Mouse (Mus musculus) liver, adult 2 months (tissue): ENCODE measurements around the gene Scaf8. TPM values are rescaled to one million over a fixed set of nuclear protein-coding genes. Genes with fewer than 3 reads are reported as not detected.
"Not testable (repeated sequence)": the region's sequence is repeated elsewhere in the genome, so short reads cannot be mapped to it uniquely, and the experiment has no call there.

Source experiments
- DNase-seq: peaks from one replicate; pipeline ENCODE4 v3.0.0-alpha.2; 2011; ENCODE audit warnings: low read depth, low spot score; ENCODE audit errors: extremely low read depth
- H3K27ac ChIP-seq: fragments of 200-500 bp; replicated peaks from 2 replicates; pipeline ENCODE4 v1.5.1; 2012; ENCODE audit warnings: low read depth, mild to moderate bottlenecking, control low read depth, inconsistent platforms, low read length; ENCODE audit not compliant: insufficient read depth
- H3K27me3 ChIP-seq: fragments of 200-500 bp; 2 replicates; pipeline ENCODE4 v1.6.1; 2012; ENCODE audit warnings: mild to moderate bottlenecking, moderate library complexity, low read length, inconsistent platforms; ENCODE audit not compliant: control insufficient read depth, insufficient read depth
- H3K36me3 ChIP-seq: fragments of 200-500 bp; 2 replicates; pipeline ENCODE4 v1.6.1; 2012; ENCODE audit warnings: low read length, inconsistent platforms; ENCODE audit not compliant: control insufficient read depth, insufficient read depth
- H3K4me1 ChIP-seq: fragments of 200-500 bp; 2 replicates; pipeline ENCODE4 v1.6.1; 2011; ENCODE audit warnings: low read length; ENCODE audit not compliant: control insufficient read depth, insufficient read depth
- H3K4me3 ChIP-seq: fragments of 200-500 bp; 2 replicates; pipeline ENCODE4 v1.5.1; 2011; ENCODE audit warnings: low read depth, mild to moderate bottlenecking, control low read depth, low read length, moderate library complexity; ENCODE audit not compliant: insufficient read depth
- H3K79me2 ChIP-seq: fragments of 200-500 bp; 2 replicates; pipeline ENCODE4 v1.6.1; 2012; ENCODE audit warnings: inconsistent platforms, mild to moderate bottlenecking, low read length, moderate library complexity; ENCODE audit not compliant: control insufficient read depth, insufficient read depth
- H3K9ac ChIP-seq: fragments of 200-500 bp; 2 replicates; pipeline ENCODE4 v1.6.1; 2012; ENCODE audit warnings: low read depth, mild to moderate bottlenecking, control low read depth, inconsistent platforms, low read length
- CTCF ChIP-seq: fragments of 200-500 bp; IDR thresholded peaks from 2 replicates; pipeline ENCODE4 v1.5.1; 2011; ENCODE audit warnings: low read depth, low read length, control low read depth
- POLR2A ChIP-seq: fragments of 200-500 bp; IDR thresholded peaks from 2 replicates; pipeline ENCODE4 v1.6.1; 2011; ENCODE audit warnings: low read length, control low read depth; ENCODE audit not compliant: insufficient read depth; ENCODE audit errors: extremely low read depth
- WGBS: fragments of 180-500 bp; shearing (Covaris S2); methylation state at CpG from one replicate; pipeline ENCODE4 v1.1.7; 2018; 5-methylcytosine and 5-hydroxymethylcytosine counted together
- polyA plus RNA-seq: library from polyadenylated mRNA; depleted of rRNA; stranded (reverse); fragments of >200 nt; gene quantifications from 2 replicates; pipeline ENCODE4 v1.2.3, GENCODE M21; 2012
- total RNA-seq: library from RNA; depleted of rRNA; stranded (reverse); fragments of >200 nt; gene quantifications from 2 replicates; pipeline ENCODE4 v1.2.3, GENCODE M21; 2014

Scaf8 gene
- total and polyA plus RNA-seq, 2 experiments = 10.8 to 12.4 TPM

- no peak overlapping the region for H3K9ac ChIP-seq
- DNase-seq = no peak
- peaks cover 16% of the 10 kb centered on the region for H3K36me3 ChIP-seq
- TF ChIP-seq CTCF (no peak), POLR2A (no peak)
- no peaks in the 10 kb centered on the region; the same call in 1 of the 2 replicates for H3K79me2 ChIP-seq
- H3K27ac ChIP-seq = no peak overlapping the region
- no peaks in the 10 kb centered on the region for H3K27me3 ChIP-seq
- H3K4me3 ChIP-seq = no peak overlapping the region
- H3K4me1 ChIP-seq = 0 out of 2 replicates have a peak, but pooled peaks cover 3% of the 10 kb centered on the region
Measured at GRCm38 (mm10) chr17:3151181-3151580, 36.4 kb downstream of the Scaf8 start.

- not testable (repeated sequence) for H3K4me1 ChIP-seq, DNase-seq, H3K4me3 ChIP-seq, H3K79me2 ChIP-seq, H3K27ac ChIP-seq, H3K27me3 ChIP-seq, H3K9ac ChIP-seq
- H3K36me3 ChIP-seq = peaks cover 16% of the 10 kb centered on the region
- 86% methylated on average over 9 of the region's 9 CpGs for WGBS
Measured at GRCm38 (mm10) chr17:3156176-3156575, 41.4 kb downstream of the Scaf8 start.

- H3K27me3 ChIP-seq = no peaks in the 10 kb centered on the region
- DNase-seq = no peak
- H3K9ac ChIP-seq = no peak overlapping the region
- H3K4me1 ChIP-seq = no peaks in the 10 kb centered on the region
- no peaks in the 10 kb centered on the region; the same call in 1 of the 2 replicates for H3K79me2 ChIP-seq
- H3K36me3 ChIP-seq = peaks cover 16% of the 10 kb centered on the region
- no peak overlapping the region for H3K4me3 ChIP-seq
- TF ChIP-seq CTCF (no peak), POLR2A (no peak)
- H3K27ac ChIP-seq = no peak overlapping the region
Measured at GRCm38 (mm10) chr17:3157016-3157415, 42.2 kb downstream of the Scaf8 start.

- Histone ChIP-seq H3K9ac (no peak overlapping the region), H3K4me1 (no peaks in the 10 kb centered on the region), H3K27me3 (no peaks in the 10 kb centered on the region), H3K4me3 (no peak overlapping the region), H3K36me3 (peaks cover 29% of the 10 kb centered on the region), H3K79me2 (no peaks in the 10 kb centered on the region; the same call in 1 of the 2 replicates), H3K27ac (no peak overlapping the region)
- WGBS = 95% methylated on average over 4 of the region's 4 CpGs
- no peak for TF ChIP-seq POLR2A
- no peak for TF ChIP-seq CTCF
- no peak for DNase-seq
Measured at GRCm38 (mm10) chr17:3162905-3163304, 48.1 kb downstream of the Scaf8 start.

- WGBS = 97% methylated on average over 1 of the region's 1 CpGs
- H3K36me3 ChIP-seq = peaks cover 36% of the 10 kb centered on the region
- H3K27ac ChIP-seq = not testable (repeated sequence)
Measured at GRCm38 (mm10) chr17:3180425-3180945, 65.7 kb downstream of the Scaf8 start.

DNA sequence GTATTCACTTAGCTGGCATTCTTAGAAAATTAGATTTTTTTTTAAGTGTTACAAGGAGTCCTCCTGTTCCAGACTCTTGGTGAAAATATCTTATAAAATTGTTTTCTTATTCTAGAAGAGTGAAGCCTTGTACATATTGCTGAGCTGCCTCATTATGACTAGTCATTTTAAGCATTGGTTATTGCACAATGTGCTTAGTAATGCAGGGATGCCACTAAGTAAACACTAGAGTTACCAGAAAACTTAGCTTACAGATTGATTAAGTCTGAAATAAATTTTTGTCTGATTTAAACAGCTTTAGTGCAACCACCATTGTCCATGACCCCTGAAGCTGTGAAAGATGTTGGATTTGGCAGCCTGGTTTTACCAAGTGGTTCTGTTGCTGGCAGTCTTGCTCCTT is 80.7 kb downstream of the Scaf8 start:
- not testable (repeated sequence) for H3K4me1 ChIP-seq, H3K27me3 ChIP-seq, H3K9ac ChIP-seq, H3K4me3 ChIP-seq, H3K27ac ChIP-seq, DNase-seq, H3K79me2 ChIP-seq
- peaks cover 62% of the 10 kb centered on the region for H3K36me3 ChIP-seq

More at GRCm38 (mm10) chr17:3180425-3180945, 65.7 kb downstream of the Scaf8 start:
- not testable (repeated sequence) for H3K4me3 ChIP-seq, H3K27me3 ChIP-seq, H3K9ac ChIP-seq, H3K79me2 ChIP-seq, DNase-seq, H3K4me1 ChIP-seq
